Mouse (Mus musculus) cerebellum, postnatal 25 days (tissue): ENCODE data around the gene Axl.

Experiments
- DNase-seq, 2 experiments: peaks; one replicate each; pipeline ENCODE4 v3.0.0; 2021; ENCODE audit warnings: mixed read lengths in 2 of 2

Gene Axl

DNA sequence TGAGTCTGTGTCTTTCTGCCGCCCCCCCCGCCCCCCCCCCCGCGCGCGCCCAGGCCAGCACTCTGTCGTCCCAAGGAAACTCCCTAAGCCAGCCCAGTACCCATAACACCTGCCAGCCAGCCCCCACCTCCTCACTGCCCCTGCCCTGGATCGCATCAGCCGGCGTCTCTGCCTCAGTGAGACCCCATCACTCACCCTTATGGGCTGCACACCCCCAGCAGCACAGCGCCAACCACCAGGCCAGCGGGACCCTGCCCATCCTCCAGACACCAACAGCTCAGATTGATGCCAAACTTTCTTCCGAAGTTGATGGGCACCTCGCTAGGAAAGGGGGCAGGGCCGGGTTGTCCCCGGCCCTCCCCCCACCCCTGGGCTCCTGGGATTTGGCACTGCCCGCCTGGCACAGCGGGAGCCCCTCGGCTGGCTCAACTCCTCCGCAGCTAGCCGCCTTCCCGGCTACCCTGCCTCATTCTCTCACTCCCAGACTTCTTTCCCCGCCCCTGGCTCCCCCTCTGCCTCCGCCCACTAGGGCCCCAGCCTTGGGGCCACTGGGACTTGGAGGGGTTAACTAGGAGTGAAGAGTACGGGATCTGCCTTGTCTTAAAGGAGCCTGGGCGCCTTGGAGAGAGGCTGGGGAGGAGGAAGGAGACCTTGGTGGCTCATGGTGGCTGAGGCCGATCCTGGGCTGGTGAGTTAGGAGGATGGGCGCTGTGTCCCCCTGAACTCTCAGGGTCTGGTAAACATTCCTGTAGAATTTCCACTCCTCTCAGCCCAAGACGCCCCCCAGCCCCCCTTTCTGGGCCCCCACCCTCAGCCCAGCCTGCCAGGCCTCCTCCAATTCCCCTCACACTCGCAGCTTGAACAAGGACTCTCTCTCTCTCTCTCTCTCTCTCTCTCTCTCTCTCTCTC is at the start of gene Axl:
Gene Axl, minus strand, starts transcription at position 486 of the 909 bp plus-strand sequence.
- DNase-seq: peak; percentile 16 to 43

GRCm38 (mm10) chr7:25835188-25835891 is 46.8 kb upstream of the Axl start:
- DNase-seq: no peak

DNA sequence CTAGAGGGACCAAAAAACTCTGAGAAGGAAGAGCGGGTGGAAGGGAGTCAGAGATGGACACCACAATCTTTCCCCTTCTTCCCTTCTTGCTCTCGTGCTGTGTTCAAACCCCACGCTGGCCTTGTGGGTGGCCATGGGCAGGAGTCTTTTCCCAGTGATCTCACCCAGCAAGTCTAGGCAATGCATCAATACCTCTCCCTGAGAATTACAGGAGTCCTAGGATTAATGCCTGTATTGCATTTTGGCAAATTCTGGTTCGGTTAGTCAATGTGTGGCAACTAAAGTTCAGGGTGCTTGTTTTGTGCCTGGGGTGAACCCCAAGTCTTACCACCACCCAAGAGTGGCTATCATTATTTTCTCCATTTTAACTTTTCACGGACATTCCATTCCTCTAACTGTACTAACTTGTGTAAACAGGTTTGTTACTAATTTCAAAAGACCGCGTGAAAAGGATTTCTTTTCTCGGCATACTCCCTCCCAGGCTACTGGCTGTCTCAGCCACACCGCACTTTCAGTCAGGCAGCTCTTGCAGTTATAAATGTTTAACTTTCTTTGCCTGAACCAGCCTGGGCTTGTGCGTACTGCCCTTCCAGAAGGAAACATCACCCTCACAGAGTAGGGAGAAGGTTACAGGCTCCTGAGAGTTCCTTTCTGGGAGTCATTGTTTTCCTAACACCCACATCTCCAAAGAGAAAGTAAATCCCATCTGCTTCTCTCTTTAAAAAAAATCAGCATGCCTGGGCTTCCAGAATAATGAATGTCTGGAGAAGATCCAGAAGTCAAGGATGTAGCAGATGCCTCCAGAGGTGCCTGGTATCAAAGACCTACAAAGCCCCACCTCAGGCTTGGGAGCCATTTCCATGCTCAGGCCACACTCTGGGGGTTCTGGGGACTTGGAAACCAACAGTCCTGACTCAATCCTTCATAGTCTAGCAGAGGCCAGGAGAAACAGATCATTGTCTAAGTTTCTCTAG is 43.3 kb upstream of the Axl start:
- no peak for DNase-seq

DNA sequence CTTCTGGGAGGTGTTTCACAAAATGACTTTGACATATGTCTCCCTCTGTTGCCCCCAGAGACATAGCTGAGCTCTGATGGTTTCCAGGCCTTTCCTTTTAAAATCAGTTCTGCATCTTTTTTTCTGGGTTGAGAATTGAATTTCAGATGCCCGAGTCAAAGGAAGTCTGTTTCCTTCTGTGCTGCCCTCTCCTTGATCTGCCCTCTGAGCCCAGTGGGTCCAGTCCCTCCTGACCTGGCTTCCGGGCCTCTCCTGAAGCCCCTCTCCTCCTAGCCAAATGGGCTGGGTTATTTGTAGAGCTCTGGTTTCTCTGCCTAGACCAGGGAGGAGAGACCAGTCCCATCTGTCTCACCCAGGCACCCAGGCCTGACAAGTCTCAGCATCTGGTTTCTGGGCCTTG is 41.7 kb upstream of the Axl start:
- no peak for DNase-seq

DNA sequence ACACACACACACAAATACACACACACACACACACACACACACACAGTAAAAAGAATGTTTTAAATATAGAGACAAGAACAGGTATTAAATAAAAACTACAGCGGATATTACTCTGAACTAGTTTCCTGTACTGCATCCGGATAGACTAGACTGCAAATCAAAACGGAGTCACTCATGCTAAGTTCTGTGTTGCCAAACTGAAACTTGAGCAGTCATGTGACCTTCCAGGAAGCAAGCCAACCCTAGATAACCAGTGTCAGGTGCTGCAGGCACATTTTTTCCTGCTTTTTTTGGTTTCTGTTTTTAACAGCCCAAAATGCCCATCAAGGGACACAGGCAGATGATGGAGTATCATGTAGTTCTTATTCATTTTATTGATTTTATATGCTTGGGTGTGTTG is 38.7 kb upstream of the Axl start:
- DNase-seq: no peak

DNA sequence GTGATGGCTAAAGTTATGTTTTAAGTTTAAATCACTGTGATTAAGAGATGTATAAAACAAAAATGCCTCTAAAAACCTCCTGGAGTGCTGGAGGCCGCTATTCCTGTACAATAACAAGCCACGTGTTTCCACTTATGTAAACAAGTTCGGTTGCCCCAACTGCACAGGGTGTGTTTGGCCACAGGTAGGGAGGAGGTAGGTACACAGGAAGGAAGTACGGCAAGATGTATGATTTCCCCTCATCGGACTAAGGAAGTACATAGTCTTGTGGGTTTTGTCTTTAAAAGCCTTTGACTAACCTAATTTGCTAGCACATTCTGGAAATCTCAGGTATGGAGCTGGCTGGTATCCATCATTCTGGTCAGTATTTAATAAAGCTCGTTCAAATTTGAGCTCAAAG is 37.5 kb upstream of the Axl start:
- no peak for DNase-seq

GRCm38 (mm10) chr7:25825043-25825442 is 36.5 kb upstream of the Axl start:
- DNase-seq: no peak

DNA sequence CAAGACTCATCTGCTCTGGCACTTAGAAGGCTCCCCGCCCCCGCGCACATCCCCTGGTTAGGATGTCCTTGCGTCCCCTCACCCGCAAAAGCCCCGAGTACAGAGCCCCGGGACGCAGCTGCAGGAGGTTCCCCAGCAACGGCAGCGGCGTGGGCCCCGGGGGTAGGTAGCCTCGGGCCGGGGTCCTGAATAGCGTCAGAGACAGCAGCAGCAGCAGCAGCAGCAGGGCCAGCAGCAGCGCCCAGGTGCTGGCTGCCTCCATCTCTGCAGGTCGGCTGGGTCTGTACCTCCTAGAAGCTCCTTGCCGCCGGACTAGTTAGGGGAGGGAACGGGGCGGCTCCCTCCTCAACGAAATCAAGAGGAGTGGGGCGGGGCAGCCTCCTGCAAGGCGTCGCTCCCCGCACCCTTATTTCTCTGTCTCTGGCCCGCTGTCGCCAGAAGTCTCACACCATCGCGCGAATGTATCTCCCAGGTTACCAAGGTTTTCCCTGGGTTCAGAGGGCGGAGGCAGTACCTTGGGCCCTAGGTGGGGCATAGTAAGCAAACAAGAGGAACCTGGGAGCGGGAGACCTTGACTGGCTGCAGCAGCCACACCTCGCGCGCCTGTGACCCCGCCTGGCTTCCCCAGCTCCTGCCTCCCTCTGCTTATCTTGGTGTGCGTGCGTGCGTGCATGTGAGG is 27.9 kb upstream of the Axl start, which contains the start of gene Cyp2s1:
Gene Cyp2s1, minus strand, starts transcription at position 673 of the 679 bp plus-strand sequence.
- DNase-seq: peak in 1 of 2 experiments; percentile 22

DNA sequence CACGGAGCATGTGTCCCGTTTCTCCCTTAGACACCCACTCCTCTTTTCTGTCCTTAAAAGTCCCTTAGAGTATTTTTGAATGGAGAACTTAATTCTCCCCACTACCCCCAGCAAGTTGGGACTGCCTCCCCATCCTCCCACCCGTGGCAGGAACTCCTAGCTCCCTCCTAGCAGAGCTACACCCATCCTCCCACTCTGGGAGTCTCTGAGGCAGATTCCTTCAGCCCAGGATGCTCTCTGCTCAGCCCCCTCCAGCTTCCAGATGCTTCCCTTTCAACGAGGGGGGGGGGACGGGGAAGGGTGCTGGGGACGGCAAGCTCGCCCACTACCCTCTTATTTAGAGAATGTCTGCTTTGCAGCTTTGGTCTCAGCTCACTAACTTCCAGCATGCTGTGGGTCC is 27.1 kb upstream of the Axl start:
- DNase-seq: no peak

GRCm38 (mm10) chr7:25814711-25815110 is 26.2 kb upstream of the Axl start:
- no peak for DNase-seq

GRCm38 (mm10) chr7:25812195-25812594 is 23.7 kb upstream of the Axl start:
- no peak for DNase-seq

GRCm38 (mm10) chr7:25811716-25812115 is 23.2 kb upstream of the Axl start:
- no peak for DNase-seq

GRCm38 (mm10) chr7:25805631-25806343 is 17.3 kb upstream of the Axl start:
- DNase-seq: peak; percentile 65 to 80

- no peak for DNase-seq
Observed at GRCm38 (mm10) chr7:25804792-25805191, 16.3 kb upstream of the Axl start.

DNA sequence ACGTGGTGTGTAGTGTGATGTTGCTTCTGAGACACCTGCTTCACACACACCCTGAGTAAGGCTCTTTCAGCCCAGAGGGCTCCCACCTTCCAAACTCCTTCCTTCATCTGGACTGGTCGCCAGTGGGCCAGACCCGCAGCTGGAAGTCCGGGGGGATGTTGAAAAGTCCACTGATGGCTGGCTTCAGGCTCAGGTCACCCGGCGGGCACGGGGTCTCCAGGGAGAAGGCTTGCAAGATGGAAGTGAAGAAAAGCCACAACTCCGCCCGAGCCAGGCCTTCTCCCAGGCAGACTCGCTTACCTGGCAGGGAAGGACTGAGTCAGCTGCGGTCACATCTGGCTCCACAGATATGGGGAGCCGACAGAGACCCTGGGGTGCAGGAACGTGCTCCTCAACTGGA is 15.0 kb upstream of the Axl start:
- no peak for DNase-seq

DNA sequence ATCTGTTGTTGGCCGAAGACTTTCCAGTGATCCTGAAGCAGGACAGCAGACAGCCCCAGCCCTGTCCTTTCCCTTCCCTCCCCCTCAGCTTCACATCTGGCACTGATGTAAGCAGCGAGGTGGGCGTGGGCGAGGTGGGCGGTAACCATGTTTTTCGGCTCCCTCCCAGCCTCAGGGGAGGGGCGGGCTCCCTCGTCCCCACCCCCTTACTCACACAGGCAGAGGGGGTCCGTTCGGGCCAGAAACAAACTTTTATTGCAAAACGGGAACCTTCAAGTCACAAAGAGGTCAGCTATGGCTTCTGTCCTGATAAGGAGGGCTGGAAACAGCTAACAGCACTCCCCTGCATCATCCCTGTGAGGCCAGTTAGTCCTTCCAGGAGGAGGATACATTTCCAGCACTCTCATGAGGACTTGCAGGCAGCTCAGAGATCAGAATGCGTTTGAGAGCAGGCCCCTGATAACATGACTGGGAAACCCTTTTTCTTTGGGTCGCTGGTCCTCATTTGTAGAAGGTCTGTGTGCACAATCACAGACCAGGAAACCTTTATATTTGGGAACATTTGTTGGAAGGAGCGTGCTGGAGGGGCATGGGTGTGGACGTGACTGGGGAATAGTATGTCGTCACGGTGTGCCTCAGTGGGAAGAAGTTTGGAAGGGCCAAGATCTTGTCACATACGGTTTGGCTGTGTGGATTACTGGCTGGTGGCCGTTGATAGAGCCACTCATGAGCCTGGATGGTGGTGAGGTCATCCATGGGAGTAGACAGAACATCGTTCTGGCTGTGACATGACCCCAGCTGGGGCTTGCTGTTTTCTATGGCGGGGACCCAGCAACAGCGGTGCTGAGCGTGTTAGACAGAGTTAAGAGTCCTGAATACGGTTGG is 14.0 kb upstream of the Axl start:
- DNase-seq: no peak

DNA sequence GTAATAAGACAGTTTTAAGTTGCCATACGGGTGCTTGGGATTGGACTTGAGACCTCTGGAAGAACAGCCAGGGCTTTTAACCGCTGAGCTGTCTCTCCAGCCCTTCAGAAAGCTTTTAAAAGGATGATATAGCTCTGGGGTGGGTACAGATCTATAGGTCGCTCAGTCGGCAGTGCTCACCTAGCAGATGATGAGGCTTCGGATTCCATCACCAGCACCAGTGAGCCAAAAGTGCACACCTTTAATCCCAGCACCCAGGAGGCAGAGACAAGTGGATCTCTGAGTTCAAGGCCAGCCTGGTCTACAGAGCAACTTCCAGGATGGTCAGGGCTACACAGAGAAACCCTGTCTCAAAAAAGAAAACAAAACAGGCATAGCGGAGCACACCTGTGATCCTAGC is 12.5 kb upstream of the Axl start:
- no peak for DNase-seq

- DNase-seq: no peak
Observed at GRCm38 (mm10) chr7:25799369-25799768, 10.9 kb upstream of the Axl start.

DNA sequence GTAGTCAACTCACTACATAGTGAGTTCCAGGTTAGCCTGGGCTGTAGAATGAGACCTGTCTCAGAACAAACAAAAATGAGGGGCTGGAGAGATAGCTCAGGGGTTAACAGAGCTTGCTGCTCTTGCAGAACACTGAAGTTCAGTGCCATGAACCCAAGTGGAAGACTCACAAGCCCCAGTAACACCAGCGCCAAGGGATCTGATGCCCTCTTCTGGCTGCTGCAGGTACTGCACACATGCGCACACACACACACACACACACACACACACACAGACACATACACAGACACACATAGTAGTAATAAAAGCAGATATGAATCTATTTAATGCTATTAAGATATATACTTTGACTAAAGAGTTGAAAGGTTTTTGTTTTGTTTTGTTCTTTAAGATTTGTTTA is 10.0 kb upstream of the Axl start:
- DNase-seq: no peak

- DNase-seq: no peak
Observed at GRCm38 (mm10) chr7:25794775-25795174, 6.3 kb upstream of the Axl start.
